Mouse (Mus musculus): Measurements from ENCODE around the gene Slc45a3. TPM values are rescaled to one million over a fixed set of nuclear protein-coding genes. Genes with fewer than 3 reads are reported as not detected.

Gene Slc45a3
- polyA plus RNA-seq, 1 experiment from 2014 or later: 8.4 TPM

DNA sequence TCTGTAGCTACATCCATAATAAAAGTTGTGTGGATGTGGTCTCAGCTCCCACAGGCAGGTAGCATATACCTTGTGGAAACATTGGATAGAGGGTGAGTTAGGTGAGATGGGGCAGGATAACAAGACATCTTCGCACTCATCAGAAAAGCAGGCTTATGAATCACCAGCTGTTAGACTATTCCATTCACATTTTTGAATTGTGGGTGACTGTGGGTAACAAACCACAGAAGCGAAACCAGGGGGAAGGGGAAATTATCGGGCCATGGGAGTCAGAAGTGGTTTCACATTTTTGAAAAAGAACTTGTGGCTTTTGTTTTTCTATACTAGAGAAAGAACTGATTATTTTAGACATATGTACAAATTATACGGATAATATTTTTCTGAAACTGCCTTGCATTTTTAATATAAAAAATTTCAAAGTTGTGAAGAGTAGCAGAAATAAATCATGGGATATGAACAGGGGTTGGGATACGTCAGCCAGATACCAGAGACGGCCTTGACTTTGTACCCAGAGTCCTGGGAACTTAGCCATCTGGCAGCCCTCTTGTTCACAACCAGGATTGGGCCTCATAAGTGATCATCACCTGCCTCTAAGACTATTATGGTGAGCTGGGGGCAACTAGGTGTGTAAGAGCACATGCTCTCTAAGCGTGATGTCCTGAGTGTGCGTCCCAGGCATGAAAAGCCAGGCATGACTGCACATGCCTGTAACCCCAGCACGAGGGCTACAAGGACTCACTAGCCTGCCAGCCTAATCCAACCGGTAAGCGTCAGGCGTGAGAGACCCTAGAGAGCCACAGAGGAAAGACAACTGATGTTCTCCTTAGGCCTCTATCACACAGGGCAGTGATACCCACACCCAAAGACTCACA lies 30.6 kb downstream of the Slc45a3 start:
- Histone ChIP-seq H3K4me1 (replicated peaks; ENCODE audit: control insufficient read depth, insufficient read depth, low read length) (no peaks in the 10 kb centered on the region), H3K27me3 (ENCODE audit: control insufficient read depth, insufficient read depth, low read length) (no peaks in the 10 kb centered on the region), H3K4me3 (ENCODE audit: low read depth, low read length) (no peak overlapping the region), H3K9ac (ENCODE audit: low read length) (no peak overlapping the region), H3K36me3 (ENCODE audit: control insufficient read depth, insufficient read depth, low read length) (no peaks in the 10 kb centered on the region), H3K27ac (ENCODE audit: low read depth, low read length) (no peak overlapping the region), H3K4me2 (ENCODE audit: low read depth, low read length, severe bottlenecking) (no peak overlapping the region), H3K9me3 (ENCODE audit: control insufficient read depth, low read length) (no peaks in the 10 kb centered on the region)
- DNase-seq (ENCODE audit: low spot score): no peak
- WGBS: 90% methylated on average over 12 of the region's 12 CpGs
- ATAC-seq (replicated peaks; ENCODE audit: low FRiP score): no peak

- 38% methylated on average over 4 of the region's 4 CpGs for WGBS
- no peak overlapping the region for H3K27ac ChIP-seq (ENCODE audit: low read depth, low read length)
- H3K36me3 ChIP-seq (ENCODE audit: control insufficient read depth, insufficient read depth, low read length): no peaks in the 10 kb centered on the region
- no peak for ATAC-seq (replicated peaks; ENCODE audit: low FRiP score)
- H3K4me3 ChIP-seq (ENCODE audit: low read depth, low read length): no peak overlapping the region
- H3K27me3 ChIP-seq (ENCODE audit: control insufficient read depth, insufficient read depth, low read length): no peaks in the 10 kb centered on the region
- H3K4me1 ChIP-seq (replicated peaks; ENCODE audit: control insufficient read depth, insufficient read depth, low read length): no peaks in the 10 kb centered on the region
- no peak overlapping the region for H3K4me2 ChIP-seq (ENCODE audit: low read depth, low read length, severe bottlenecking)
- peak; percentile 71 for DNase-seq (ENCODE audit: low spot score)
- no peaks in the 10 kb centered on the region for H3K9me3 ChIP-seq (ENCODE audit: control insufficient read depth, low read length)
- H3K9ac ChIP-seq (ENCODE audit: low read length): no peak overlapping the region
These were observed 32.3 kb downstream of the Slc45a3 start for GRCm38 (mm10) chr1:131995062-131995461.

GRCm38 (mm10) chr1:132000506-132000905 lies 37.7 kb downstream of the Slc45a3 start:
- H3K27ac ChIP-seq (ENCODE audit: low read depth, low read length): no peak overlapping the region
- H3K9ac ChIP-seq (ENCODE audit: low read length): no peak overlapping the region
- no peak for DNase-seq (ENCODE audit: low spot score)
- H3K9me3 ChIP-seq (ENCODE audit: control insufficient read depth, low read length): no peaks in the 10 kb centered on the region
- no peak overlapping the region for H3K4me3 ChIP-seq (ENCODE audit: low read depth, low read length)
- no peaks in the 10 kb centered on the region for H3K4me1 ChIP-seq (replicated peaks; ENCODE audit: control insufficient read depth, insufficient read depth, low read length)
- no peak for ATAC-seq (replicated peaks; ENCODE audit: low FRiP score)
- H3K27me3 ChIP-seq (ENCODE audit: control insufficient read depth, insufficient read depth, low read length): no peaks in the 10 kb centered on the region
- no peaks in the 10 kb centered on the region for H3K36me3 ChIP-seq (ENCODE audit: control insufficient read depth, insufficient read depth, low read length)
- no peak overlapping the region for H3K4me2 ChIP-seq (ENCODE audit: low read depth, low read length, severe bottlenecking)

- Histone ChIP-seq H3K9me3 (ENCODE audit: control insufficient read depth, low read length) (no peaks in the 10 kb centered on the region), H3K27me3 (ENCODE audit: control insufficient read depth, insufficient read depth, low read length) (no peaks in the 10 kb centered on the region), H3K4me1 (replicated peaks; ENCODE audit: control insufficient read depth, insufficient read depth, low read length) (no peaks in the 10 kb centered on the region), H3K27ac (ENCODE audit: low read depth, low read length) (no peak overlapping the region), H3K4me3 (ENCODE audit: low read depth, low read length) (no peak overlapping the region), H3K9ac (ENCODE audit: low read length) (no peak overlapping the region), H3K4me2 (ENCODE audit: low read depth, low read length, severe bottlenecking) (no peak overlapping the region), H3K36me3 (ENCODE audit: control insufficient read depth, insufficient read depth, low read length) (no peaks in the 10 kb centered on the region)
- ATAC-seq (replicated peaks; ENCODE audit: low FRiP score): no peak
- no peak for DNase-seq (ENCODE audit: low spot score)
- 91% methylated on average over 4 of the region's 4 CpGs for WGBS
These were observed 39.1 kb downstream of the Slc45a3 start for GRCm38 (mm10) chr1:132001880-132002330.

DNA sequence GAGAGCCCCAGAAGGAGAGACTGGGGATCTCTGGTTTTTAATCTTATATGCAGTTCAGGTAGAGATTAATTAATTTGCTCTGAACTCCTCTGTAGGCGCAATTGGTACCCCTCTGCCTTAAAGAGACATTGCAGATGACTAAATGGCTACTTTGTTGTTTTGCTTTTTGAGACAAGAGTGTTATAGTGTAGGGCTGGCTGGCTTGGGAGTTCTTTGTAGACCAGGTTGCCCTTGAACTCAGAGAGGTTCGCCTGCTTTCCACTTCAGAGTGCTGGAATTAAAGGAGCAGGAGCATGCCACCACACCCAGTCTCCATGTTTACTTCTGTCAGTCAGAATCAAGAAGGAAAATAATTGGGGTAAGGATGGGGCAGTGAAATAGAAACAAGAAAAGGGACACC lies 40.3 kb downstream of the Slc45a3 start:
- 67% methylated on average over 2 of the region's 2 CpGs for WGBS
- no peak overlapping the region for H3K4me3 ChIP-seq (ENCODE audit: low read depth, low read length)
- ATAC-seq (replicated peaks; ENCODE audit: low FRiP score) (no peak), DNase-seq (ENCODE audit: low spot score) (no peak)
- H3K27ac ChIP-seq (ENCODE audit: low read depth, low read length): no peak overlapping the region
- no peaks in the 10 kb centered on the region for H3K4me1 ChIP-seq (replicated peaks; ENCODE audit: control insufficient read depth, insufficient read depth, low read length)
- no peak overlapping the region for H3K4me2 ChIP-seq (ENCODE audit: low read depth, low read length, severe bottlenecking)
- no peaks in the 10 kb centered on the region for H3K27me3 ChIP-seq (ENCODE audit: control insufficient read depth, insufficient read depth, low read length)
- no peaks in the 10 kb centered on the region for H3K9me3 ChIP-seq (ENCODE audit: control insufficient read depth, low read length)
- H3K9ac ChIP-seq (ENCODE audit: low read length): no peak overlapping the region
- H3K36me3 ChIP-seq (ENCODE audit: control insufficient read depth, insufficient read depth, low read length): no peaks in the 10 kb centered on the region

DNA sequence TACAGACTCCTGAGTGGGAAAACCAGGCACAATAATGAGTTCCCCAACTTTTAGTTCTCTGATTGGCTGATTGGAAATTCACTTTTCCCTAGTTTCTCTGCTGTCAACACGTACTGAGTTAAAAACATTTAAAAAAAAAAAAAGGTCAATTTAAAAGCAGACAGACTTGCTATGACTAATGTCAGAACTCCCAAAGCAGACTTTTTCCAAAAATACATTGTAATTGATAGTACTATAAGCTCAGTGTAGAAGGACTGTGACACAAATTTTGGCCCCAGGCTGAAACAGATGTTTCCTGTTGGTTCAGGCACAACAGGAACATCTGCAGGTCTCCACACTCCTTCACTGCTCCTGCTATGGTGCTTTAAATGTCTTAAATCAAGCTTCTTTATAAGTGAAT lies 41.0 kb downstream of the Slc45a3 start:
- Histone ChIP-seq H3K4me1 (replicated peaks; ENCODE audit: control insufficient read depth, insufficient read depth, low read length) (peaks cover 3% of the 10 kb centered on the region; the same call in 1 of the 2 replicates), H3K27ac (ENCODE audit: low read depth, low read length) (no peak overlapping the region), H3K4me3 (ENCODE audit: low read depth, low read length) (no peak overlapping the region), H3K9me3 (ENCODE audit: control insufficient read depth, low read length) (no peaks in the 10 kb centered on the region), H3K27me3 (ENCODE audit: control insufficient read depth, insufficient read depth, low read length) (no peaks in the 10 kb centered on the region), H3K9ac (ENCODE audit: low read length) (no peak overlapping the region), H3K36me3 (ENCODE audit: control insufficient read depth, insufficient read depth, low read length) (no peaks in the 10 kb centered on the region), H3K4me2 (ENCODE audit: low read depth, low read length, severe bottlenecking) (no peak overlapping the region)
- DNase-seq (ENCODE audit: low spot score): no peak
- WGBS: 70% methylated on average over 1 of the region's 1 CpGs
- no peak for ATAC-seq (replicated peaks; ENCODE audit: low FRiP score)

GRCm38 (mm10) chr1:132004574-132005180 lies 41.9 kb downstream of the Slc45a3 start:
- ATAC-seq (replicated peaks; ENCODE audit: low FRiP score): no peak
- no peak overlapping the region for H3K27ac ChIP-seq (ENCODE audit: low read depth, low read length)
- H3K9ac ChIP-seq (ENCODE audit: low read length): no peak overlapping the region
- H3K36me3 ChIP-seq (ENCODE audit: control insufficient read depth, insufficient read depth, low read length): no peaks in the 10 kb centered on the region
- WGBS: 84% methylated on average over 6 of the region's 6 CpGs
- no peaks in the 10 kb centered on the region for H3K27me3 ChIP-seq (ENCODE audit: control insufficient read depth, insufficient read depth, low read length)
- no peak overlapping the region for H3K4me3 ChIP-seq (ENCODE audit: low read depth, low read length)
- H3K4me1 ChIP-seq (replicated peaks; ENCODE audit: control insufficient read depth, insufficient read depth, low read length): peaks cover 6% of the 10 kb centered on the region; the same call in 1 of the 2 replicates
- no peak overlapping the region for H3K4me2 ChIP-seq (ENCODE audit: low read depth, low read length, severe bottlenecking)
- no peaks in the 10 kb centered on the region for H3K9me3 ChIP-seq (ENCODE audit: control insufficient read depth, low read length)
- no peak for DNase-seq (ENCODE audit: low spot score)

GRCm38 (mm10) chr1:132005466-132005865 lies 42.7 kb downstream of the Slc45a3 start:
- DNase-seq (ENCODE audit: low spot score): no peak
- no peak overlapping the region for H3K4me2 ChIP-seq (ENCODE audit: low read depth, low read length, severe bottlenecking)
- peaks cover 6% of the 10 kb centered on the region; the same call in 1 of the 2 replicates for H3K4me1 ChIP-seq (replicated peaks; ENCODE audit: control insufficient read depth, insufficient read depth, low read length)
- no peaks in the 10 kb centered on the region for H3K36me3 ChIP-seq (ENCODE audit: control insufficient read depth, insufficient read depth, low read length)
- no peak overlapping the region for H3K4me3 ChIP-seq (ENCODE audit: low read depth, low read length)
- no peaks in the 10 kb centered on the region for H3K9me3 ChIP-seq (ENCODE audit: control insufficient read depth, low read length)
- ATAC-seq (replicated peaks; ENCODE audit: low FRiP score): no peak
- 82% methylated on average over 1 of the region's 1 CpGs for WGBS
- no peak overlapping the region for H3K27ac ChIP-seq (ENCODE audit: low read depth, low read length)
- no peak overlapping the region for H3K9ac ChIP-seq (ENCODE audit: low read length)
- no peaks in the 10 kb centered on the region for H3K27me3 ChIP-seq (ENCODE audit: control insufficient read depth, insufficient read depth, low read length)
